Mouse (Mus musculus) thymus, postnatal 10 days (tissue): ENCODE data around the gene Ppy.

Experiments
- DNase-seq, 2 experiments: peaks; one replicate each; pipeline ENCODE4 v3.0.0; 2021; ENCODE audit warnings: low spot score in 2 of 2

Gene Ppy

DNA sequence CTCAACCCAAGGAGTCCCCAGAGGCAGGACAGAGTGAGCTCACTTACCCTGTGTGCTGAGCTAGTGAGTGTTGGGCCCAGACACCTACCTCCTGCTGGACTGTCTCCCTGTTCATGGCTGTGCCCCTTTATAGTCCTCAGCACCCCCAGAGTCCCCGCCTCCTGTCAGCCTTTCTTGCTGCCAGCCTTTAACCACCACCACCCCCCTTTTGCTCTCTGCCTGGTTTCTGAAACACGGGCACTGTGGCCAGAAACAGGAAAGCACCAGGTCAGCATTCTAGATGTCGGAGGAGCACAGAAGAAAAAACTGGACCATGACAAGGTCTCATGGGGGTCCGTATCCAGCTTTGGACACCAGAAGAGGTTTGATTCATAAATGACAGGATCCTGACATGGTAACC, at the start of gene Ppy:
TSS of gene Ppy (minus strand) at position 101 of the 400 bp plus-strand sequence.
- DNase-seq = no peak

DNA sequence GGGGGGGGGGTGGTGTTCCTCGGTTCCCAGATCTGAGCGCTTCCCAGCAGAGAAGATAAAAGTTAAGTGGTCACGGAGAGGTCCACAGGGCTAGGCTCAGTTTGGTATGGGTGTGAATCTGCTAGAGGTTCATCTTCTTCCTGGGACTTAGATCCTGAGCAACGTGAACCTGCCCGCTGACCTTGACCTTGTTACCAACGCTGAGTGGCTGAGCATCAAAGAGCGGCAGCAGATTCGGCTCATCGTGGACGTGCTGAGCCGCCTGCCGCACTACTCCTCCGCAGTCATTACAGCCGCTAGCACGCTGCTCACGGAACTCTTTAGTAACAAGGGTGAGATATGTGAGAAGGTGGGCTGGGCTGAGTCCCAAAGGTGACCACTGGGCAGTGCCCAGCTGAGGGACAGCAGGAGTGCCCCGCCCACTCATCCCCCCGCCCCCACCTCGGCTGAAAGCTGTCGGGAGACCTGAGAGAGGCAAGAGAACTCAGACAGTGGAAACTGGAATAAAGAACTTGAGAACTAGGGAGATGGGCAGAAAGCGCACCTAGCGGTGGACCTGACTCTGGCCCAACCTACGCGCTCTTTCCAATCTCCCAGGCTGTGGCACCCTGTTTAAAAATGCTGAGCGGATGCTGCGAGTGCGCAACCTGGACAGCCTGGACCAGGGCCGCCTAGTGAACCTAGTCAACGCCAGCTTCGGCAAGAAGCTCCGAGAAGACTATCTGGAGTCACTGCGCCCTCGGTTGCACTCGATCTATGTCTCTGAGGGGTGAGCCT, 46.3 kb upstream of the Ppy start:
- DNase-seq = no peak

DNA sequence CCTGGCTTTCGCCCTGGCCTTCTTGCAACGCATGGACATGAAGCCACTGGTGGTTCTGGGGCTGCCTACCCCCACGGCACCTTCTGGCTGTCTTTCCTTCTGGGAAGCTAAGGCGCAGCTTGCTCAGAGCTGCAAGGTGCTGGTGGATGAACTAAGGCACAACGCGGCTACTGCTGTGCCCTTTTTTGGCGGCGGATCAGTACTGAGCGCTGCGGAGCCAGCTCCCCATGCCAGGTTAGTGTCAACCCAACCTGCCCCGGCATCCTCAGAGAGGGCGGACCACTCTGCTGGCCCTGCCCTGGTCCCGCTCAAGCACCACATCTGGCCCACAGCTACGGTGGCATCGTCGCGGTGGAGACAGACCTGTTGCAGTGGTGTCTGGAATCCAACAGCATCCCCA, 45.4 kb upstream of the Ppy start:
- no peak for DNase-seq

DNA sequence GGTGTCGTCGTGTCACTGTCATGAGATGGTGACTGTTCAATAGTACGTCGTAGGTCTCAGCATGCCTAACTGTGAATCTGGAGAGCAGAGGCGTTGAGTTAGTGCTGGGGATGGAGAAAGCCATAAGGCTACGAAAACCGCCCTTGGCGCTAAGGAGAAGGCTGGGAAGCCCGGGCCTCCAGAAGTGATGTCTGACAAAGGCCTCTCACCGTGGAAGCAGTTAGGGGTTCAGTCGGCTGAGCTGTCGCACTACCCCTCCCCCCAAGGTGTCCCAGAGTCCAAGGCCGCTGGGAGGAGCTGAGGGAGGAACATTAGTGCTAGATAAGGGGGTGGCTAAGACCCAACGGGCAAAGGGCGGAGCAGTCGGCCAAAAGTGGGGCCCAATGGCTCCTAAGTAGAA, 44.9 kb upstream of the Ppy start:
- no peak for DNase-seq

DNA sequence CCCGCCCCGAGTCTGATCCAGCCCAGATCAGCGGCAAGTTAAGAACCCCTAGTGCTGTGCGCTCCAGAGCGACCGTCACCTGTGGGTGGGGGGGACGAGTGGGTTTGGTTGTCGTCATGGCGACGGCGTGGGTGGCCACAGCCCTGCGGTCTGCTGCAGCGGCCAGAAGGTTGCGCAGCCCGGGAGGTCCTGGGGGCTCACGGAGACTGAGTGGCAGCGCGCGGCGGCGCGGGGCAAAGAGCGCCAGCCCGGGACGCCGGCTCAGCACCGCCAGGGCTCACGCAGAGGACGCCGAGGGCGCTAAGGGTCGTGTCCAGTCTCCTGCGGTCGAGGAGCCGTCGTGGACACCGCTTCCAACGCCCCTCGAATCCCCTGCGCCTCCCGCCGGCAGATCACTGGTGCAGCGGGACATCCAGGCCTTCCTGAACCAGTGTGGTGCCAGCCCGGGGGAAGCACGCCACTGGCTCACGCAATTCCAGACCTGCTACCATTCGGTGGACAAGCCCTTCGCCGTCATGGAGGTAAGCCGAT, 44.4 kb upstream of the Ppy start, which contains the start of gene Nags:
TSS of gene Nags (plus strand) at position 43 of the 531 bp plus-strand sequence.
- no peak for DNase-seq

DNA sequence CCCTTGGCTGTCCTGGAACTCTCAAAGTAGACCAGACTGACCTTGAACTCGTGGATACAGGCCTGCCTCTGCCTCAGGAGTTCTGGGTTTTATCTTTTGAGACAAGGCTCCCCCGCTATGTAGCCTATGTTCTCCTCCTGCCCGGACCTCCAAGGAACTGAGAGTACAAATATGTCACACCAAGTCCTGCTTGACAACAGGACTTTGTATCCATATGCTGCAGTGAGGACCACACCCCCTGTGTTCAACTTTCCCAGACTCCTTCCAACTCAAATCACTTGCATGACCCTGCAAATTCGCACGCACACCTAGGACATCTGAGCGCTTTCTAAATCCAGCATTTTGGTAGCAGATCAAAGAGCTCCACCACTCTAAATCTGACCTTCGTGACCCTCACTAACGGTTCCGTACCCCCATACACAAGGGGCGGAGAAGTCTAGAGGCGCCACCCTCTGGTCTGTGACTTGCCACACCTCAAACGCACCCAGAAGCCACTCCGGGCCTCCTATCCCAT, 43.9 kb upstream of the Ppy start:
- DNase-seq = no peak

DNA sequence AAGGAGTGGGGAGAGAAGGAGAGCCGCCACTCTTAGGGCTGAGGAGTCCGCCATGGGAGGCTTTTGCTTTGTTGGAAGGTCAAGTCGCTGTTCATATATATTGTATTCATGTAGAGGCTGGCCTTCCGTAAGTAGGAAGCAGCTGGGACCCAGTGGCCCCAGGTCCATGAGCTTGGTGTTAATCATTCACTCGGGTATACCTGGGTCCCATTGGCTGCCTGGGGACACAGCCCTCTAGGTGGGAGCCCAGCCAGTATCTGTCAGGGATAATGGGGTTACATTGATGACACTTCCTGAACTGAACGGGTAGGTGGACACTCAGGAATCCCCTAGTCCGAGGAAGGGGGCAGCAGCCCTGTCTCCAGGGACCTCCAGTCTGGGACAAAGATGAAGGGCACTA, 41.2 kb upstream of the Ppy start:
- DNase-seq = no peak

DNA sequence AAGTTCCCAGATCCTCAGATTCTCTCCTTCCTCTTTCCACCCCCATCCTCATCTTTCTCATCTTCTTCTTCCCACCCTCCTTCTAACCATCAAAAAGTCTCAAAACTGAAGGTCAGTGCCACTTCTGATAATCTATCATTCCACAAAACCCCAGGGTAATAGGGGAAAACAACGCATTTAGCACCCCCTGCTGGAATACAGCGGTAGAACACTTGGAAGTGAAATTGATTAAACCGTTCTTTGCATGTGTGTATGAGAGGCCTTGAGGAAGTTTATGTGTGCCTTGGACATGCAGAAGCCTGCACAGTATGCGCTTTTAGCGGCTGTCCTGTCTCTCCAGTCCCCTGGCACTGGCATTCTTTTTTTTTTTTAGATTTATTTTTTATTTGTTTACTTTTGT, 39.4 kb upstream of the Ppy start:
- DNase-seq = peak; percentile 15 to 49

DNA sequence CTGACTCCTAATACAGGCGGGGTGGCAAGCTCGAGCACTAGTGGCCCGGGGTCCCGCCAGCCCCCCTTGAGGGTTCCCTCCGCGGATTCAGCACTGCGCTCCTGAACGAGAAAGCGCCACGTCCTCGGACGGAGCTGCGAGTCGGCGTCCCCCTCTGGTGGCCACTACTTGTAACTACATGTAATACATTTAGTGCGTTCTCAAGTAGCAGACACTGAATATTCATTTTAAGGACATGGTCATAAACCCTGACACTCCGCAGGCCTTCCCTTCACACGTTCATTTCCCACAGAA, 37.3 kb upstream of the Ppy start:
- DNase-seq = peak; percentile 25 to 65

DNA sequence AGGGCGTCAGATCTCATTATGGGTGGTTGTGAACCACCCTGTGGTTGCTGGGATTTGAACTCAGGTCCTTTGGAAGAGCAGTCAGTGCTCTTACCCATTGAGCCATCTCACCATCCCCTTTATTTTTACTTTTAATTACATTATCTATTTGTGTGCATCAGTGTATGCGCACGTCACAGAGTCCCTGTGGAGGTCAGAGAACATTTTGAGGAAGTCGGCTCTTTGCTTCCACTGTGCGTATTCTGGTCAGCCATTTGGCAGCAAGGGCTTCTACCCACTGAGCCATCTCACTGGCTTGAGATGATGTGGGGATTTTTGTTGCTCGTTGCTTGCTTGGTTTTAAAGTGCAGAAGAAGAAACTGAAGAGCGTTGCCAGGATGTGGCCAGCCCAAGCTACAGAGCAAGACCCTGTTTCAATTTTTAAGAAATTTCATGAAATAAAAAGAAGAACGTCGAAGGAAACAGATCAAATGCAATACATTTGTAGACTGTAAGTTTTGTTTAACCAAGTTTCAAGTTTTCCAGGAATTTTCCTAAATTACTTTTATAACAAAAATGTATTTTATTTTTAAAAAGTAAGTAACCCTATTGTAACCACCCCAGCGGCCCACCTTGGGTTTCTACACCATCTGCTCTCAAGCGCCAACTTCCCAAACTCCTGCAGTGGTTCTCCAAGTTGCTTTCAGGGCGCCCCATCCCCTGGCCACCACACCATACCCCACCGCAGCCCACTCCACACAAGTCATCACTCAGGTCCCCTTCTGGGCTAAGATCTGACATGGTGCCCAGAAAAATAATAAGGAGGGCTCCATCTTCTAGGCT, 36.7 kb upstream of the Ppy start:
- DNase-seq = no peak

DNA sequence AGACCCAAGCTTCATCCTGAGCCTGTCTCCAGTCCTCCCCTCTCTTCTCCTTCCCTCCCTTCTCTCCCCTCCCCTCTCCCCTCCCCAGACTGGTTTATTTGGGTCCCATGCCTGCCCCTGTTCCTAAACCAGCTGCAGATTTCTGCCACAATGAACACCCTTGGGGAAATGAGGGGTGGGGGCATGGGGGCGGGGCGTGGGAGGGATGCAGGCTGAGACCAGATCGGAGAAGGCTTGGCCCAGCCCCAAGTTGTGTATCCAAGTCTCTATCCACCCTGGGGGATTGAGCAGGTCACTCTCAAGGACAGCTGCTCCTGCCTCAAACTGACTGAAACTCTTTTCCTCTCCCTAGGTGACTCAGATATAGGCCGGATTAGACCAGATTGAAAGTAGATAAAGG, 33.4 kb upstream of the Ppy start:
- no peak for DNase-seq

DNA sequence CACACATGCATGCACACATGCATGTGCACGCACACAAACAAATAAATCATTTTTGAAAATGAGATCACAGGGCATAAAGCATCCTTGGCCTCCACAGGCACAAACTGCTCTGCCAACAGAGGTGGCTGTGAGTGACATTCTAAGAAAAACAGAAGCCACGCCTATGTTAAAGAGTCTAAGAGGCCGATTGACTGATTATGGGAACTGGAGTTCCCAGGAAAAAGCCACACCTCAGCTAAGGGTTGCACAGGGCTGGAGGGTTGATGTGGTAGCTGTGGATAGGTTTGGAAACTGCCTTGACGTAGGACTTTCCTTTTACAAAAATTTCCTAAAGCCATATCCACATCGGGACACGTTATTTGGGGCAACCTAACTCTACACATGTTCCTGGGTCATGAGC, 16.3 kb upstream of the Ppy start:
- no peak for DNase-seq

DNA sequence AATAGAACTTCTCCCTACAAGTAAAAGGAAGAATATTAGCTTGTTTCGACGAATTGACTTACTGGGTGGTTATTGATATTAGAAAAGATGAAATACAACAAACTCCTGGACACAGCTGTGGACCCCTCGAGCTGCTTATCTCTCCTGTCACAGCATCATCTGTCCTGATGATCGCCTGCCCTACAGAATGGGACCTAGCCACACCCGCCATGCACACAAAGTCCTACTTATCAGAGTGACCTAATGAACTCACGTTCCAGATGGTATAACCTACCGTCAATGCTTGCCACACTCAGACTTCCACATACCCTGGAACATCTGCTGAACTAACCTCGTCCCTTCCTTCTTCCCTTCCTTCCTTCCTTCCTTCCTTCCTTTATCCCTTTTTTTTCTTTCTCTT, 15.1 kb upstream of the Ppy start:
- no peak for DNase-seq

DNA sequence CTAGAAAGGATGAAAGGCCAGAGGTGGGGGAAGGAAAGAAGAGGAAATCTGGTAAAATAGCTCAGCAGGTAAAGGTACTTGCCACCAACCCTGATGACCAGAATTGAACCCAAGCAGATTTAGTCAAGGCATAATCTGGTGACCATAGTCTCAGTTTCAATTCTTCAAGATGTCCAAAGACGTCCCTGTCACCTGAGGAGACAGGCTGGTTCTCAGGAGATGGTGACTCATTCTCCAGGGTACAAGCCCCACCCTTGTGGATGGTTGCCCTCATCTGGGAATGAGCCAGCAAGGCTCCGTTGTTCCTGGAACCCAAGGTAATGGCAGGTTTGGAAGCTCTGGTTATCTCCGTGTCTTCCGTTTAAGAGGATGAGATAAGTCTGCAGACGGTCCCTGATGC, 10.5 kb upstream of the Ppy start:
- no peak for DNase-seq

DNA sequence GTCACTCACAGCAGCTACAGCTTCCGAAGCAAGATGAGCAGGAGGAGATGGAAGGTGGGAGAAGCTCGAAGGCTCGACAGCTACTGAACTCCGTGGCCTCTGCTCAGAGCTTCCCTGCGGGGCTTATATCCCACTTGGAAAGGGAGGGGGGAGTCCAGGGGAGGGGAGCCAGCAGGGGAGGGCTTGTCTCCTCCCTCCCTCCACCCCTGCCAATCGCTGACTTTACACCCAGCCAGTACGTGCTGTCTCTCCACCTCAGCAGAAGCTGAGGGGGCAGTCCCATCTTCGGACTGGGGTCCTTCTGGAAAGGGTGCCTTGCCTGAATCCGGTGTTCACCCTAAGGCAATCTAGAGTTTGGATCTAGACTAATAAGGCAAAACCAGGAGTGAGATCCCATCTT, 6.6 kb upstream of the Ppy start, which contains the start of gene Pyy:
TSS of gene Pyy (minus strand) at position 101 of the 400 bp plus-strand sequence.
- no peak for DNase-seq

DNA sequence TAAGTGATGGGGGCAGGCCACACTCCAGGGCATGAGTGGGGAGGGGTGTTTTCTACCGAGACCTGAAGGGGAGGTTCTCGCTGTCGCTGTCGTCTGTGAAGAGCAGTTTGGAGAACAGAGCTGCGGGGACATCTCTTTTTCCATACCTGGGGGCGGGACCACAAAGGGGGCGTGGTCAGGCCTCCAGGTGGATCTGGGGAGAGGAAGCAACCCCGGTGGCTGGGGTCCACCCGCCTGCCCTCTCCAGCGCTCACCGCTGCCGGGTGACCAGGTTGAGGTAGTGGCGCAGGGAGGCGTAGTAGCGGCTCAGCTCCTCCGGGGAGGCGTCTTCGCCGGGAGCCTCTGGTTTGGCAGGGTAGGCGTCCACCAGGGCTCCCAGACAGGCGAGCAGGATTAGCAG, 5.8 kb upstream of the Ppy start:
- DNase-seq = no peak

DNA sequence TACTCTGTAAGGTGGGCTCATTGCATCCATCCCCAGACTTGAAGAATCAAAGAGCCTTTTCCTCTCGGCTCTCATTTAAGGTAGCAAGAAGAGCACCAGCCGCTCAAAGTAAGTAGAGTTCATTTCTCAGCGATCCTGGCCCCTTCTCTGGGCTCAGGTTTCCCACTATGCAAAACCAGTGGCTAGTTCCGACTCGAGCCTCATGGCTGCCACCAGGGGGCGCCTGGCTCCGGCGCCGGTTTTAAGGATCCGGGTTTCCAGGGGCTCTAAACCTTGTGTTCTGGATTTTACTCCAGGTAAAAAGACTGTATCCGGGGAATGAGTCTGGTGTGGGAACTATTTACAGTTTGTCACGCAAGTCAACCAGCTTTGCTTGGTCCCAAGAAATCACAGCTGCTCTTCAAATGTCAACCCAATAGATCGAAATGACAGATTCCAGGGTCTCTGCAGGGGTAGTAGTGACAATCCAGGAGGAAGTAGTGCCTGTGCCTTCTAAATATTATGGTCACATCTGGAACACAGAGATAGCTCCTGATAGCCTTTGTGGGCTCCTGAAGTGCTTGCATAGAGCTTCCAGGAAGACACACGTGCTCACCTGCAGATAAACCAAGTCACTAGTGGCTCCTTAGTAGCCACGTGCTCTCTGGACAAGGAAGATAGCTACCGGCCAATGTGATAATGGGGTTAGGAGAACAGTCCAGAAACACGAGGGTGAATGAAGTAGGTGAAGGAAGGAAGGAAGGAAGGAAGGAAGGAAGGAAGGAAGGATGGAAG, 1.6 kb upstream of the Ppy start:
- peak in 1 of 2 experiments; percentile 61 for DNase-seq

DNA sequence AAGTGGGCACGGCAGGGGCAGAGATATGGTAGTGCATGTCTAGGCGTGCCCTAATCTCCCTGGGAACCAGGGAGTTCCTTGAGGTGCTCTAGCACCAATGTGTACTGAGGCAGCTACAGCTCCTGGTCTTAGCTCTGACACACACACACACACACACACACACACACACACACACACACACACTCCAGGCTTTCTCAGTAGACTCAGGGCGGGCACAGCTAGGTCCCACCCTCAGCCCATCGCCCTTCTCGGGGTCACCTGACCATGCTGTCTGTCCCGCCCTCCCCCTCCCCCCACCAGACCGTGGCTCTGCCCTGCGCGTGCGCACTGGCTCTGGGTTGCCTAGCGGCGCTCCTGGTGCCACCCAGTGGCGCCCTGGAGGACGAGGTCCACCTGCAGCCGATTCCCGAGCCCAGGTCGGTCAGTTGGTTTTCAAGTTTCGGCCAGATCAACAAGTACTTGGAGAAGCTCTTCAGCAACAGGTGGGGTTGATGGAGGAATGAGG, 4.2 kb downstream of the Ppy start:
- DNase-seq = peak in 1 of 2 experiments; percentile 45

DNA sequence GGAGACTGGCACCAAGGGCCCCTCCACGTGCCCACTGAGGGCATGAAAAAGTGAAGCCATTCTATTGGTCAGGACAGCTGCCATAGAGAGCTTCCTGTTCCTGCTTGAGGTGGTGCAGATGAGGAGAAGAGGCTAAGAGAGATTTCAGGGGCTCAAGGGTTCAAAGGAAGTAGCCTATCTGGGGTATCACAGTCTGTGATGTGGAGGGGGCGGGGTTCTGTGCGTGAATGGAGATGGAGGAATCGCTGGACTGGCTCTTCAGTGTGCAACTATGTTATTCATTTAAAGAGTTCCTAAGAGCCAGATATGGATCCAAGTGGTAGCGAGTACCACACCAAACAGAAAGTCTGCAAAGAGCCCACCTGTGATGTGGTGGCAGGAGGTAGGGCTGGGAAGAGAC, 4.7 kb downstream of the Ppy start:
- no peak for DNase-seq

DNA sequence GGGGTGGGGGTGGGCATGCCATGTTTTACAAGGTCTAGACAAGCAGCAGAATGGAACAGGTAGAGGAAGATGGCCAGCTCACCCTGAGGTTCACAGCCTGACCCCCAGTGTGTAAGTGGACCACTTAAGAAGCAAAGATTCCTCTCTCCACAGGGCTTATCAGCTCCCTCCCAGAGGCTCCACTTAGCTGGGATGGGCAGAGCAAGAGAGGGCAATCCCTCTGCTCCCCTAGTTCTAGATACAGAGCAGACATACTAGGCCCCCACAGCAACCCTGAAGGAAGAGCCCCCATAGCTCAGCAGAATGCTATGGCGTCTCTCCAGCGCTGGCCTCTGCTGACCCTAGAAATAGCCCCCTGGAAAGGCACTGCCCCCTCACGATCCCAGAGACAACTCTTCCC, 5.4 kb downstream of the Ppy start:
- DNase-seq = no peak

DNA sequence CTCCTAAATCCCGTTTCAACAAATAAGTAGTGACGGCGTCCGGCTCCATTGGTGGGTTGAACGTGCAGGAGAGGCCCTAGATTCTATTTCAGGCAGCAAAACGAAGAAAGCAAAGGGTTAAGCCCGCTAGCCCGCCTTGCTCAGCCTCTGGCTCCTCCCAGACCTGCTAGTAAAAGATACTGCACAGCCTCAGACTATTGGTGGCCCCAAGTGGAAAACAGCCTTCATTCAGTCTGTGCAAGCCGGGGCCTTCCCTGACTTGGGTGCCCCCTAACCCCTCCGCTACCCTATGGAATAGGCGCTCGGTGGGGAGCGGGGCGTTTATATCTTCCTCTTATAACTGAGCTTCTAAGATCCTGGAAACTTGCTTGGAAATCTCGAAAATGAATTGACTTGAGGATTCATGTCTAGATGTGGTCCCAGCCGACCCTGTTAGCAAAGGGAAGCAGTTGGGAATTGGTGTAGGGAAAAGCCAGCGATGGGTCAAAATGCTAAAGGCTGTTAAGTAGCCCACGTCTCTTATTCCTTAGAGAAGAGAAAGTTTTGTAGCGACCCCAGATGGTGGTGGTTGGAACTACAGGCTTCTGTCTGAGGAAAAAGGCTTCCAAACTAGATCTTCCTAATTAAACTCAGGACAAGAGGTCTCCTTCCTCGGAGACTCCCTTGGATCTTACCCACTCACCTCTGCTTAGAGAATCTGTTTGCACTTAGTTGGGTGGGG, 11.9 kb downstream of the Ppy start:
- no peak for DNase-seq
